Mouse (Mus musculus) B cell, adult 2 months (primary cell): ENCODE results near the gene Irf1.
A peak's percentile ranks its signal among the peaks of the same experiment; 100 is the strongest.

Source experiments
- DNase-seq, 2 experiments: peaks; one replicate each; pipeline ENCODE4 v3.0.0; 2022

Gene Irf1

GRCm38 (mm10) chr11:53785311-53785936 is 15.6 kb downstream of the Irf1 start:
- no peak for DNase-seq

DNA sequence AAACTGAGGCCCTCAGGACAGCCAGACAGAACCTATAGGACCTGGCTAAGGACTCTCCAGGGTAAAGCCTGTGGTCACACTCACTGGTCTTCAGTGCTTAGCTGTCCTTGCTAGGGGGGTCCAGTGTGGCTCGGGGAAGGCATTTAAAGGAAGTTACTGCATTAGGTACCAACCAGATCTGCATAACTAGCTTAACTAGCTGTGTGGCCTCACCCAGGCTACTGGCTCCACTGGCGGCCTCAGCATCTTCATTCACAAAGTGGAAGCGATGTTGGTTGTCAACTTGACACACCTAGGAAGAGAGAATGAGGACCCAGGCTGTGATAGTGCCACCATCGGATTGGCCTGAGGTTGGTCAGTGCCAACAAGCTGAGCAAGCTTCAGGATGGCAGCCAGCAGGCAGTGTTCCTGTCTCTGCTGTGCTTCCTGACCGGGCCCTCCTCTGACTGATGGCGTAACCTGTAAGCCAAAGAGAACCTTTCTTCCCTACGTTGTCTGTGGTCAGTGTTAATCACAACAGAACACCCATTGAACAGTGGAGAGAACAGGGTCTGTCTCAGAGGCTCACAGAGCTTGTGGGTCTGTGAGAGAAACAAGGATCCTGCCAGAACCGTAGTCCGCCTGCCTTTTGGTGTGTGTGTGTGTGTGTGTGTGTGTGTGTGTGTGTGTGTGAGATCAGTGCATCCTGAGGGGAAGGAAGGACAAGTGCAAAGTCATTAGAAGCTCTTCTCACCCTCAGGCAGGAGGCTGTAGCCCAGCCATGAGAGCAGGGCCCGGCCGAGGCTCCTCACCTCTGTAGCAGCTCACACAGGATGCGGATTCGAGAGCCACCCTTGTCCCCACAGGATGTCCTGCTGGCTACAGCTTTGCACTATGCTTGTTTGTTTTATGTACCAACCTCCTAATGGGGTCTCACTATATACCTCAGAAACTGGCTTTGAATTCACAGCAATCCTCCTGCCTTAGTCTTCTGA is 16.5 kb downstream of the Irf1 start:
- DNase-seq, result no peak

DNA sequence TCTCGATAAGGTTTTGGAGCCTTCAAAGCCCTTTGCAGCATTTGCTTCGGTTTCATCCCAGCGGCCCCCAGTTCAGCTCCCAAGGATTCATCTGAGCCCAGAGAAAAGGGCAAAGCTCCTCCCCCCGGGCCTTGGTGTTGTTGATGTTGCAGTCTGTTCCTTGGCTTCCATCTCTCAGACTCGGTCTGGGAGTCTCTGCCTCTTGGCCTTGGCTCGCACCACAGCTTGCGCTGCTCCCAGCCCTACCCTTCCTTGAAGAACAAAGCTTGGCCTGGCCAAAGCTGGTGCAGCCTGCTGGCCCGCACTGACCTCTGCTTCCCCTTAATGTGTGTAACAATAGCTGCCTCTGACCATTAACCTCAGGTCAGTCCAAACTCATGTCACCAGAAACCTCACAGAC is 18.4 kb downstream of the Irf1 start:
- DNase-seq, result no peak

- no peak for DNase-seq
These were observed 19.5 kb downstream of the Irf1 start for GRCm38 (mm10) chr11:53789277-53789676.

- DNase-seq, result no peak
These were observed 23.2 kb downstream of the Irf1 start for GRCm38 (mm10) chr11:53792986-53793385.

DNA sequence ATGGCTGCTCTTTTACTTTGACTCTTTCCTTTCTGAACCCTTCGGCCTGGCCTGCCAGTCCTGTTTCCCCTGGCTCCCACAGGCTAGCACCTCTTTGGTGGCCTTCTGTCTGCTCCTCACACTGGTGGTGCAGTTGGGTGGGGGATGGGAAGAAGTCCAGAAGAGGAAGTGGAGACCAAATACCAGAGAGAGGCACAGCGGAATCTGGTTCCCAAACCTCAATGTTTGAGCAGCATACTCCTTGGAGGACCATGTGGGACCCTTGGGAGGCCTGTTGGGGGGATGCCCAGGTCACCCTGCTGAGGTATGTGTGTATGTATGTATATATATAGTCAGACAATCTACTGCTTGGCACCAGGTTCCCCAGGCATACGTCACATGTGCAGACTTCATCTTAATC is 24.2 kb downstream of the Irf1 start:
- peak; percentile 71 to 72 for DNase-seq

DNA sequence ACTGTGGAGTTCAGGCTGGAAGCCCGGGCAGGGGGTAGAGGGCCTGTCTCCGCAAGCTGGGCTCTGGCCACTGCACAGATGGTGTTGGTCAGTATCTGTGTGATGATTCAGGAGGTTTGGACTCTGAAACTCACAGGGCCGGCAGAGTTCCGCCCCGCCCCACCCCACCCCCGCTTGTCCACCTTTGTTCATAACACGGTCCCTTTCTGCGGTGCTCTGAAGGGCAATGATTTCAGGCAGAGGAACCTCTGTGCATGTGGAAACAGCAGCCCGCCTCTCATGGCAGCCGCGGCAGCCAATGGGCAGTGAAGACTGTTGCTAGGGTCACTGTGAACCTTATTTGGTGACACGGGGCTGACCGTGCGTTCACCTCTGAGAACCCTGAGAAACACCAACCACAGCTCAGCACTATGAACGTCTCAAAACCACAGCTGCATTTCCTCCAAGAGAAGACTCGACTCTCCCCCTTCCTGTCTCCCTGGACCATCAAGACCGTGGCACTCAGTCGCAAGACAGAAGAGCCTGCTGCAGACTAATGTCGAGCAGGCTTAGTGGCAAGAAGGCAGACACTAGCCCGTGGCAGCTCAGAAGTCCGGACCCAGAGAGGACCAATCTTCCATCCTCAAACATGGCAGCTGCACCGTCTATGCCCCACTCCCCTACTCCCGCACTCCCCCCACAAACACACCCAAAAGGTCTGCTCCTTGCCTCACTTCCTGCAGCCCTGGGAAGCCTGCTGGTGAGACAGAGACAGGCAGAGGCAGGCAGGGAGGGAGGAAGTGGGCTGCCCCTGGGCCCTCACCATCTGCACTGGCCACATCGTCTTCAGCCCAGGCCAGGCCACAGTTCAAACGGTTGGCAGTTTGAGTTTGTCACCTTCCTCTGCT is 25.1 kb downstream of the Irf1 start:
- peak; percentile 52 to 57 for DNase-seq

GRCm38 (mm10) chr11:53795813-53796212 is 26.0 kb downstream of the Irf1 start:
- DNase-seq, result no peak

DNA sequence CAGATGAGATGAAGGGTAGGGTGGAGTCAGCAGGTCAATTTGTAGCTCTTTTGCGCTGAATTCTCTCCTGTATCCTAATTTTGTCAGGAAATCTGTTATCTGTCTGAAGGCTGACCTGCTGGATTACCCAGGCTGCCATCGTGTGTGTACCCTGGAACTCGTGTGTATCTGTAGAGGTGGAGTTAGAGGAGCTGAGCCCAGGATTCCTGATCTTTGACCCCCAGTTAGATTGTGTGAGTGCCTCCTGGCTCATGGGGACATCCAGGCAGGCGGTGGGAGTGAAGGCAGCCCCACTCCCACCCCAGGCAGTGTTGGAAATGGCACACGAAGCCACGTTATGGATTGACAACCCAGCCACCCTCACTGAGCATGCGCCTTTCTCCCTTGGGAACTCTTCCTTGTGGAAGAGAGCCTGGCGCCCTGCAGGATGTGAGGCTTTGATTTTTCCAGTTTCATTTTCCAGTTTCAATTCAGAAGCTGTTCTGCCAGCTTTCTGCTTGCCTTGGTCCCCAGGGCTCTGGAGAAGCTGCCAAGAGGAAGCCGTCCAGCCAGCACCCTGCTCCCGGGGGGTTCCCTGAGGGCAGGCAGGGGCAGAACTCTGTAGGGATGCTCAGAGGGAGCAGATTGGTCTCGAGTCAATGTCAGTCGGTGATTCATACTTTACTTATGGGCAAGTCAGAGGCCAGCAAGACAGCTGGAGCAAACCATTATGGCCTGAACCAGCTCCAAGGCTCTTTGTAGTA is 26.8 kb downstream of the Irf1 start:
- no peak for DNase-seq

- no peak for DNase-seq
These were observed 27.6 kb downstream of the Irf1 start for GRCm38 (mm10) chr11:53797386-53797920.

- no peak for DNase-seq
These were observed 28.4 kb downstream of the Irf1 start for GRCm38 (mm10) chr11:53798041-53798711.

DNA sequence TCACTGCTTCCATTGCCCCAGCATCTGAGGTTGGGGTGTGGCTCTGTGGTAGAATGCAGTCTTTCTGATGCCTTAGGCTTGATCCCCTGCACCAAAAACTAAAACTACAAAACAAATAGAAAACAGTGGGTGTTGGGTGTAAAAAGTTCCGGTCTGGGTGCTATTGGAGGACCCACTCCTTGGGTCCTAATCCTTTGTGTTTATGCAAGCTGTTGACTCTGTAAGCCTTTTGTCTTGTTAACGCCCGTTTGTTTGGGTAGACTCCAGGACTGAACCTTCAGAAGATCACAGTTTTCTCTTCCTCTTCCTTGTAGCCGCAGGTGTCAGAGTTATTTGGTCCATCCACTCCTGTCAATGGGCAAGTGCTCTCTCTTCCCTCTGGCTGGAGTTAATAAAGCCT is 30.2 kb downstream of the Irf1 start:
- DNase-seq, result no peak

DNA sequence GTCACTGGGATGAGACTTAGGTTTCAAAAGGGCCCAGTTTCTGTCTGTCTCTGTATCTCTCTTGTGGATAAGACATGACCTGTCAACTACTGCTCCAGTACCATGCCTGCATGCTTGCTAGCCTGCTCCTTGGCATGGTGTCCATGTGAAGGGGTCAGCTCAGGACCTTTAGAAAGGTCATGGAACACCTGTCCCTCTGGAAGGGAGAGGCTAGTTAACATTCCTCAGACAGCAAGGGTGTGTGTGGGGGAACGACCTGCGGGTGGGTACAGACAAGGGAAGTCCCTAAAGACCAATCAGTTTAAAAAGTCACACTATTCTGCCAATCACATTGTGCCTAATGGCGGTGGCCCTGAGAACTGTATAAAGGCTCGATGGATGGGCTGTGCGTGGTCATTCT is 31.2 kb downstream of the Irf1 start:
- no peak for DNase-seq

DNA sequence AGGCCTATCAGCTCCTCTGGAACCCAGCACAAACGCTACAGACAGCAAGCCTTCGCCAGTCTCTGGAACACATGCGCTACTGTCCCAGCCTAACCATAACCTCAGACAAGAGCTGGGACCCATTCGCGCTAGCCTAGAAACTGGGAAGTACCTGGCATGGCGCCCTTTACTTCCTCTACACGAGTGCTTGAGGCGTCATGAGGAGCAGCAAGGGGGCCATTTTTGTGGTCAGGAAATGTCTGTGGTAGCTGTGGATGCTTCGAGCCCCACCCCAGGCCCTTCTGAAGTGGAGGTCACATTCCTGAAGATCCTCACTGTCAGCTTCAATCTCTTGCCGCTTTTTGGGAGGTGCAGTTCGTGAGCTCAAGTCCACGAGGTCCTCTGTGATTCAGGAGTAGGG is 33.3 kb downstream of the Irf1 start:
- peak in 1 of 2 experiments; percentile 31 for DNase-seq

GRCm38 (mm10) chr11:53803494-53803893 is 33.7 kb downstream of the Irf1 start:
- DNase-seq, result no peak

GRCm38 (mm10) chr11:53804569-53805344 is 34.9 kb downstream of the Irf1 start:
- no peak for DNase-seq

DNA sequence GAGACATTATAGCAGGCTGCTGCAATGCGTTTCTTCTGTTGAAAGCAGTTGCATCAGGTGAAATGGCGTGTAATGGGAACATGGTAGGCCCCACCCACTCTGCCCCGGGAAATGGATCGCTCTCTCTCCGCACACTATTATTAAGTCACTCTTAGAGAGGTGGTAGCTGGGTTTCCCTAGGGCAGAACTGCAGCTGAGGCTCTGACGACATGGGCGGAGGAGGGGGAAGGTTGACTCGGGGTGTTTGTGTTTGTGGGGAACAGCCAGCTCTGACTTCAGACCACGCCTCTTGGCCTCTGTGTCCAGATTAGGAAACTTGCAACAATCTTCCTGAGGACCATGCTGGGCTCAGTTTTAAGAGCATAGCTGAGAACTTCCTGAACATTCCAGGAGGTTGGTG is 36.0 kb downstream of the Irf1 start:
- DNase-seq, result no peak

DNA sequence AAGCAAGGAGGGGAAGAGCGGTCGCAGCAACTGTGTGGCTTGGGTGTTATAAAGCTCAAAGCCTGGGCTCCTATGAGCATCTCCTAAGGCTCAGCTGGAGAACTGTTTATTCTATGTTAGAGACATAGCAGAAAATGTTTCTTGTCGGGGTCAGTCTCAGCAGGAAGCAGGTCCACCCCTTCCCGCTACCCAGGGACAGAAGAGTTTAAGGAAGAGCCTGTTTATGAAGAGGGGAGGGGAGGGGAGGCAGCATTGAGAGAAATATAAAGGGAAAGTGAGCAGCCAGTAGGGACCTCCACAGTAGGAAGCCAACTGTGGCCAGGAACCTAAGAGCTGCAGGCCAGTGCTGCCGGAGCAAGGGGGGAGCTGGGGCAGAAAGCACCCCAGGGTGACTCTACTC is 39.5 kb downstream of the Irf1 start:
- DNase-seq, result no peak

- DNase-seq, result peak in 1 of 2 experiments; percentile 39
These were observed 40.3 kb downstream of the Irf1 start for GRCm38 (mm10) chr11:53810156-53810555.

DNA sequence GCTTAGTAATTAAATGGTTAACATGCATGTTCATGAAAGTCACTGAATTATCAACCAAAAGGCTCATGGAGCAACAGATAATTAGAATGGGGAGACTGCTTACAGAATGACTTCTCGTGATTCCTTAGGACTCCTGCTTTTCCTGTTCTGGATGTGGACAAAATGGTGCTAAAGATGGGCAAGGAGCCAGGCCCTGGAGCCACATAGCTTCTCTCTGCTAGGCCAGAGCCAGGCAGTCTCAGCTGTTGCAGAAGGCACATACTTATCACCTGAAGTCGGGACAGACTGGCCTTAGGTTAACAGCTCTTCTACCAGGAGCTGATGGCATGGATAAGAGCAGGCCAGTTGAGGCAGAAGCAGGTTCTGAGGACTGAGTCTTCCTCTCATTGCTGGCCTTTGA is 40.9 kb downstream of the Irf1 start:
- DNase-seq, result no peak

GRCm38 (mm10) chr11:53811312-53811711 is 41.5 kb downstream of the Irf1 start:
- no peak for DNase-seq
